Mouse (Mus musculus): ENCODE data around the gene Tmem248. TPM values are rescaled to one million over a fixed set of nuclear protein-coding genes. Genes with fewer than 3 reads are reported as not detected.

Gene Tmem248
- polyA plus RNA-seq, 1 experiment from 2014 or later, result 31.8 TPM

DNA sequence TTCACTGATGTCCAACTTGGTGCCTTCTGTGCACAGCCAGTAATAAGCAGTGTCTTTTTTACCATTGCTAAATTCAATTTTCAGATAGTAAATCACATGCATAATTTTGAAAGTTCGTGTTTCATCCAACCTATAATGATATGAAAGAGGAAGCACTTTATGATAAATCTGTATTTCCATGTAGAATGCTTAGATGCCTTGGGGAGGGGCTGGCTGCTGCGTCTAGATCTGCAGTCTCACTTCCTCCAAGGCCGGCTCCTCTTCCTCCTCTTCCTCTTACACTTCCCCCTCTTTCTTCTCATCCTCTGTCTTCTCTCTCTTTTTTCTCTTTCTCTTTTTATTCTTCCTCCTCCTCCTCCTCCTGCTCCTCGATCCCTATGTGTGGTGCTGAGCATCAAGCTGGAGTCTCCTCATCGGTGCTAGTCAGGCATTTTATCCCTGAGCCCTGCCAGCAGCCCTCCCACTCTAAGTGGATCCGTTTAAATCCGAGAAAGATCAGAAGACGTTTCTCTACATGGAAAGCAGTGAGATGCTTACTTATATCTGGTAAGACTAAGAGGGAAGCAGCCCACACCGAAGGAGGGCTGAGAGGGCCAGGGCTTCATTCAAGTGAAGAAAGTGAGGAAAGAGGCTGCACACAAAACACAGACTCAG lies 66.3 kb downstream of the Tmem248 start:
- H3K4me3 ChIP-seq (replicated peaks; ENCODE audit: low read length), result no peak overlapping the region
- 94% methylated on average over 9 of the region's 9 CpGs for WGBS
- H3K4me2 ChIP-seq (ENCODE audit: low read depth, low read length), result no peak overlapping the region
- no peaks in the 10 kb centered on the region for H3K9me3 ChIP-seq (replicated peaks; ENCODE audit: control insufficient read depth, low read length)
- H3K9ac ChIP-seq (ENCODE audit: low read length), result no peak overlapping the region
- H3K27me3 ChIP-seq (ENCODE audit: control insufficient read depth, insufficient read depth, low read length), result no peaks in the 10 kb centered on the region
- H3K36me3 ChIP-seq (ENCODE audit: control insufficient read depth, insufficient read depth, low read length), result peaks cover 7% of the 10 kb centered on the region
- H3K4me1 ChIP-seq (ENCODE audit: control insufficient read depth, insufficient read depth, low read length), result no peaks in the 10 kb centered on the region
- no peak for ATAC-seq (ENCODE audit: insufficient read depth, low FRiP score)
- H3K27ac ChIP-seq (ENCODE audit: low read length), result no peak overlapping the region

DNA sequence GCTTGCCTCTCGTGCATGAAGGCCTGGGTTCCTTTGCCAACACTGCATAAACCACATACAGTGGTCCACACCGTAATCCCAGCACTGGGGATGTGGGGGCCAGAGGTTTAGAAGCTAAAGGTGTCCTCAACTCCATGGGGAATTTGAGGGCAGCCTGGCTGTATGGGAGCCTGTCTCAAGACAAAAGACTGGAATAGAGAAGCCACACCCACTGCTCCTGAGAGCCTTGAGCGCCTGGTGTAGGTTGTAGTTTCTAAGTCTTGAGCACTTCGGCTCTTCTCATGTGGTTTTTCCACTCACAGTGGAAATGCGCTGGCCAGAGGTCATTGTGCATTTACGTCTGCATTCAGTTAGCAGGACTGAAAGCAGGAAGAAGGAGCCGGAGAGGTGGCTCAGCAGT lies 71.2 kb downstream of the Tmem248 start:
- Histone ChIP-seq H3K9me3 (replicated peaks; ENCODE audit: control insufficient read depth, low read length) (0 out of 2 replicates have a peak, but pooled peaks cover 2% of the 10 kb centered on the region), H3K36me3 (ENCODE audit: control insufficient read depth, insufficient read depth, low read length) (peaks cover 7% of the 10 kb centered on the region), H3K27me3 (ENCODE audit: control insufficient read depth, insufficient read depth, low read length) (no peaks in the 10 kb centered on the region), H3K4me3 (replicated peaks; ENCODE audit: low read length) (no peak overlapping the region), H3K9ac (ENCODE audit: low read length) (no peak overlapping the region), H3K4me2 (ENCODE audit: low read depth, low read length) (no peak overlapping the region), H3K4me1 (ENCODE audit: control insufficient read depth, insufficient read depth, low read length) (no peaks in the 10 kb centered on the region), H3K27ac (ENCODE audit: low read length) (no peak overlapping the region)
- WGBS, result 87% methylated on average over 7 of the region's 7 CpGs
- no peak for ATAC-seq (ENCODE audit: insufficient read depth, low FRiP score)

DNA sequence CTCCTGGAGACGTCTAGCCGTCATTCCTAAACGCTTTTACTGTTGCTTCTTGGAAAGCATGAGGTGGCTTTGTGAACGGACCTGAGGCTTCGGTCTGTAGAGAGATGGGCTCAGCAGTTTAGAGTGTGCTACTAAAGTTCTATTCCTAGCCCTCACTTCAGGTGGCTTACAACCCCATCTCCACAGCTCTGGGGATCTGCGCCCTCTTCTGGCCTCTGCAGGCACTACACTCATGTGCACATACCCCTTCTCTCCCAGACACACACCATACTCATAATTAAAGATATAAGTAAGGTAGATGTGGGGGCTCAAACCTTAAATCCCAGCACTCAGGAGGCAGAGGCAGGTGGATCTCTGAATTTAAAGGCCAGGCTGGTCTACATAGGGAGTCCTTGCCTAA lies 73.4 kb downstream of the Tmem248 start:
- 98% methylated on average over 6 of the region's 6 CpGs for WGBS
- no peak overlapping the region for H3K4me3 ChIP-seq (replicated peaks; ENCODE audit: low read length)
- no peak overlapping the region for H3K9ac ChIP-seq (ENCODE audit: low read length)
- no peaks in the 10 kb centered on the region for H3K27me3 ChIP-seq (ENCODE audit: control insufficient read depth, insufficient read depth, low read length)
- ATAC-seq (ENCODE audit: insufficient read depth, low FRiP score), result no peak
- H3K36me3 ChIP-seq (ENCODE audit: control insufficient read depth, insufficient read depth, low read length), result no peaks in the 10 kb centered on the region
- H3K9me3 ChIP-seq (replicated peaks; ENCODE audit: control insufficient read depth, low read length), result 0 out of 2 replicates have a peak, but pooled peaks cover 2% of the 10 kb centered on the region
- no peak overlapping the region for H3K27ac ChIP-seq (ENCODE audit: low read length)
- no peak overlapping the region for H3K4me2 ChIP-seq (ENCODE audit: low read depth, low read length)
- H3K4me1 ChIP-seq (ENCODE audit: control insufficient read depth, insufficient read depth, low read length), result no peaks in the 10 kb centered on the region

DNA sequence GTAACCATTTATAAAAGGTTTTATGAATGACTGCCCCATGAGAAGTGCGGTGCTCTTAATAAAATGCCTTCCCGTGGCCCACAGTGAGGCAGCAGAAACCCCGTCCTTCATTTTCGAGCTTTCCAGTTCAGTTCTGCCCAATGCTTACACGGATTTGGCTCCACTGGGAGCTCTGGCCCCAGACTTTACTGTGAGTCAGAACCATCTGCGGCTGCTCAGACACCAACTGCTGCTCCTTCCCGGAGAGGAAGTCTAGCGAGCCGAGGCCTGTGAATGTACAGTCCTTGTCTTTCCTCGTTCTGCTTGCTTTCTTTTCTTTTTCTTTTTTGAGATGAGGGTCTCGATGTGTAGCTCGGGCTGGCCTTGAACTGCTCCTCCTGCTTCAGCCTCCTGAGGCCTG lies 73.9 kb downstream of the Tmem248 start:
- H3K27me3 ChIP-seq (ENCODE audit: control insufficient read depth, insufficient read depth, low read length), result no peaks in the 10 kb centered on the region
- WGBS, result 95% methylated on average over 12 of the region's 12 CpGs
- H3K4me3 ChIP-seq (replicated peaks; ENCODE audit: low read length), result no peak overlapping the region
- no peaks in the 10 kb centered on the region for H3K4me1 ChIP-seq (ENCODE audit: control insufficient read depth, insufficient read depth, low read length)
- 0 out of 2 replicates have a peak, but pooled peaks cover 2% of the 10 kb centered on the region for H3K9me3 ChIP-seq (replicated peaks; ENCODE audit: control insufficient read depth, low read length)
- no peak overlapping the region for H3K27ac ChIP-seq (ENCODE audit: low read length)
- ATAC-seq (ENCODE audit: insufficient read depth, low FRiP score), result no peak
- no peak overlapping the region for H3K4me2 ChIP-seq (ENCODE audit: low read depth, low read length)
- H3K36me3 ChIP-seq (ENCODE audit: control insufficient read depth, insufficient read depth, low read length), result no peaks in the 10 kb centered on the region
- H3K9ac ChIP-seq (ENCODE audit: low read length), result no peak overlapping the region

DNA sequence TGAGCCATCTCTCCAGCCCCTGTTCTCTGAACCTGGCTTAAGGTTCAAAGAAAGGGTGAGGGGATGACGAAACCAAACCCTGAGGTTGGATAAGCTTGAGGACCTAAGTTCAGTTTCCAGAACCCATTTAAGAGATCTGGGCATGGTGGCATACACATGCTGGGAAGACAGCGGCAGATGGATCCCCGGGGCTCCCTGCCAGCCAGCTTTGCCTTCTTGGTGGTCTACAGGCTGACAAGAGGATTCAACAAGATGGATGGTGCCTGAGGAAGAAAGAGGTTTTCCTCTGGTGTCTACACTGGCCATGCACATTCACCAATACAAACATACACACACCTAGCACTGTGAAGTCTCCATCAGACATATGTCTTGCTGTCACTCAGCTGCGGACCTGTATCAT lies 76.1 kb downstream of the Tmem248 start:
- 84% methylated on average over 4 of the region's 4 CpGs for WGBS
- Histone ChIP-seq H3K36me3 (ENCODE audit: control insufficient read depth, insufficient read depth, low read length) (peaks cover 3% of the 10 kb centered on the region; the same call in 1 of the 2 replicates), H3K9ac (ENCODE audit: low read length) (no peak overlapping the region), H3K4me3 (replicated peaks; ENCODE audit: low read length) (no peak overlapping the region), H3K27ac (ENCODE audit: low read length) (no peak overlapping the region), H3K27me3 (ENCODE audit: control insufficient read depth, insufficient read depth, low read length) (no peaks in the 10 kb centered on the region), H3K9me3 (replicated peaks; ENCODE audit: control insufficient read depth, low read length) (0 out of 2 replicates have a peak, but pooled peaks cover 2% of the 10 kb centered on the region), H3K4me1 (ENCODE audit: control insufficient read depth, insufficient read depth, low read length) (no peaks in the 10 kb centered on the region), H3K4me2 (ENCODE audit: low read depth, low read length) (no peak overlapping the region)
- ATAC-seq (ENCODE audit: insufficient read depth, low FRiP score), result no peak

Other genes with a start within 250 kb of the Tmem248 start
- gene Gusb, start 214.0 kb upstream of the Tmem248 start, polyA plus RNA-seq (2015; fragmentation: Nextera tagmentation; extraction: Ambion mirVana), result 66.0 and 71.7 TPM in 2 replicates
- 46.5 and 47.8 TPM in 2 replicates for gene Asl, start 187.8 kb upstream of the Tmem248 start, polyA plus RNA-seq (2015; fragmentation: Nextera tagmentation; extraction: Ambion mirVana)
- gene Crcp, start 187.8 kb upstream of the Tmem248 start, polyA plus RNA-seq (2015; fragmentation: Nextera tagmentation; extraction: Ambion mirVana), result 32.1 and 33.1 TPM in 2 replicates
- gene Tpst1, start 143.8 kb upstream of the Tmem248 start, polyA plus RNA-seq (2015; fragmentation: Nextera tagmentation; extraction: Ambion mirVana), result 68.7 and 76.4 TPM in 2 replicates
- 5.5 and 5.7 TPM in 2 replicates for gene Kctd7, start 72.2 kb upstream of the Tmem248 start, polyA plus RNA-seq (2015; fragmentation: Nextera tagmentation; extraction: Ambion mirVana)
- gene Rabgef1, start 45.3 kb upstream of the Tmem248 start, polyA plus RNA-seq (2015; fragmentation: Nextera tagmentation; extraction: Ambion mirVana), result 34.5 and 38.8 TPM in 2 replicates
- 69.6 and 70.3 TPM in 2 replicates for gene Sbds, start 38.4 kb downstream of the Tmem248 start, polyA plus RNA-seq (2015; fragmentation: Nextera tagmentation; extraction: Ambion mirVana)
- gene Tyw1, start 38.5 kb downstream of the Tmem248 start, polyA plus RNA-seq (2015; fragmentation: Nextera tagmentation; extraction: Ambion mirVana), result 21.6 and 25.2 TPM in 2 replicates
- 0.23 and 0.36 TPM in 2 replicates for gene Caln1, start 152.4 kb downstream of the Tmem248 start, polyA plus RNA-seq (2015; fragmentation: Nextera tagmentation; extraction: Ambion mirVana)
- gene A330070K13Rik, start 167.6 kb downstream of the Tmem248 start, polyA plus RNA-seq (2015; fragmentation: Nextera tagmentation; extraction: Ambion mirVana), result not detected in 2 replicates

Measured in stomach, embryonic 16.5 days (tissue).